Mouse (Mus musculus): ENCODE measurements at regions not wholly inside any gene's neighbourhood (a gene's known extent, or its start where the extent isn't known, plus 50 kb on each side); places are given as distances from the start of the nearest gene placed in this dataset.

GRCm38 (mm10) chr11:22420003-22420723 is 78.1 kb upstream of the Ehbp1 start:
- 35% methylated on average over 3 of the region's 3 CpGs for WGBS
- ATAC-seq (peak; percentile 49; the same call in 1 of the 2 replicates), DNase-seq (ENCODE audit: low spot score) (no peak)
- Histone ChIP-seq H3K36me3 (ENCODE audit: insufficient read depth, low read length) (no peaks in the 10 kb centered on the region), H3K4me1 (ENCODE audit: insufficient read depth, low read length) (no peaks in the 10 kb centered on the region), H3K27ac (no peak overlapping the region), H3K9me3 (ENCODE audit: low read length) (no peaks in the 10 kb centered on the region), H3K4me2 (ENCODE audit: low read depth, low read length) (no peak overlapping the region), H3K4me3 (ENCODE audit: low read length) (no peak overlapping the region), H3K27me3 (ENCODE audit: insufficient read depth, low read length) (no peaks in the 10 kb centered on the region), H3K9ac (replicated peaks; ENCODE audit: low read length) (no peak overlapping the region)
- no peak for TF ChIP-seq CTCF (IDR thresholded peaks at IDR 0.05; ENCODE audit: low read depth)

GRCm38 (mm10) chr11:22421762-22422161 is 79.7 kb upstream of the Ehbp1 start:
- Histone ChIP-seq H3K27me3 (ENCODE audit: insufficient read depth, low read length) (no peaks in the 10 kb centered on the region), H3K9ac (replicated peaks; ENCODE audit: low read length) (no peak overlapping the region), H3K27ac (no peak overlapping the region), H3K4me3 (ENCODE audit: low read length) (no peak overlapping the region), H3K4me1 (ENCODE audit: insufficient read depth, low read length) (no peaks in the 10 kb centered on the region), H3K36me3 (ENCODE audit: insufficient read depth, low read length) (no peaks in the 10 kb centered on the region), H3K9me3 (ENCODE audit: low read length) (no peaks in the 10 kb centered on the region), H3K4me2 (ENCODE audit: low read depth, low read length) (no peak overlapping the region)
- peak; percentile 58; the same call in 1 of the 2 replicates for ATAC-seq
- WGBS, result 71% methylated on average over 3 of the region's 3 CpGs
- no peak for DNase-seq (ENCODE audit: low spot score)
- no peak for TF ChIP-seq CTCF (IDR thresholded peaks at IDR 0.05; ENCODE audit: low read depth)

GRCm38 (mm10) chr11:22437140-22437850 is 74.6 kb upstream of the Tmem17 start:
- H3K4me3 ChIP-seq (ENCODE audit: low read length), result no peak overlapping the region
- H3K27me3 ChIP-seq (ENCODE audit: insufficient read depth, low read length), result no peaks in the 10 kb centered on the region
- H3K9me3 ChIP-seq (ENCODE audit: low read length), result no peaks in the 10 kb centered on the region
- no peak overlapping the region for H3K4me2 ChIP-seq (ENCODE audit: low read depth, low read length)
- whole genome bisulfite sequencing, result 7% methylated on average over 5 of the region's 5 CpGs
- no peak overlapping the region for H3K9ac ChIP-seq (replicated peaks; ENCODE audit: low read length)
- peak overlapping the region; percentile 11; the same call in 1 of the 2 replicates for H3K27ac ChIP-seq
- no peaks in the 10 kb centered on the region for H3K36me3 ChIP-seq (ENCODE audit: insufficient read depth, low read length)
- ATAC-seq (peak; percentile 94), DNase-seq (ENCODE audit: low spot score) (peak; percentile 69)
- TF ChIP-seq CTCF (IDR thresholded peaks at IDR 0.05; ENCODE audit: low read depth), result peak; percentile 67
- peaks cover 7% of the 10 kb centered on the region; the same call in 1 of the 2 replicates for H3K4me1 ChIP-seq (ENCODE audit: insufficient read depth, low read length)

- no peaks in the 10 kb centered on the region for H3K27me3 ChIP-seq (ENCODE audit: insufficient read depth, low read length)
- H3K9me3 ChIP-seq (ENCODE audit: low read length), result no peaks in the 10 kb centered on the region
- no peak overlapping the region for H3K4me3 ChIP-seq (ENCODE audit: low read length)
- H3K36me3 ChIP-seq (ENCODE audit: insufficient read depth, low read length), result no peaks in the 10 kb centered on the region
- WGBS, result 67% methylated on average over 5 of the region's 5 CpGs
- H3K4me1 ChIP-seq (ENCODE audit: insufficient read depth, low read length), result peaks cover 7% of the 10 kb centered on the region; the same call in 1 of the 2 replicates
- no peak overlapping the region for H3K4me2 ChIP-seq (ENCODE audit: low read depth, low read length)
- no peak for TF ChIP-seq CTCF (IDR thresholded peaks at IDR 0.05; ENCODE audit: low read depth)
- H3K27ac ChIP-seq, result peak overlapping the region; percentile 11; the same call in 1 of the 2 replicates
- peak; percentile 44 for ATAC-seq
- H3K9ac ChIP-seq (replicated peaks; ENCODE audit: low read length), result no peak overlapping the region
- DNase-seq (ENCODE audit: low spot score), result peak; percentile 21
These were observed 74.1 kb upstream of the Tmem17 start for GRCm38 (mm10) chr11:22437851-22438215.

GRCm38 (mm10) chr11:22438441-22439066 is 73.3 kb upstream of the Tmem17 start:
- ATAC-seq (peak; percentile 52; the same call in 1 of the 2 replicates), DNase-seq (ENCODE audit: low spot score) (peak; percentile 3)
- H3K36me3 ChIP-seq (ENCODE audit: insufficient read depth, low read length), result no peaks in the 10 kb centered on the region
- no peak overlapping the region for H3K9ac ChIP-seq (replicated peaks; ENCODE audit: low read length)
- peaks cover 7% of the 10 kb centered on the region; the same call in 1 of the 2 replicates for H3K4me1 ChIP-seq (ENCODE audit: insufficient read depth, low read length)
- WGBS, result 87% methylated on average over 2 of the region's 2 CpGs
- no peaks in the 10 kb centered on the region for H3K9me3 ChIP-seq (ENCODE audit: low read length)
- TF ChIP-seq CTCF (IDR thresholded peaks at IDR 0.05; ENCODE audit: low read depth), result no peak
- H3K4me2 ChIP-seq (ENCODE audit: low read depth, low read length), result no peak overlapping the region
- H3K27ac ChIP-seq, result peak overlapping the region; percentile 11; the same call in 1 of the 2 replicates
- H3K27me3 ChIP-seq (ENCODE audit: insufficient read depth, low read length), result no peaks in the 10 kb centered on the region
- H3K4me3 ChIP-seq (ENCODE audit: low read length), result no peak overlapping the region

- Histone ChIP-seq H3K27ac (no peak overlapping the region), H3K36me3 (ENCODE audit: insufficient read depth, low read length) (no peaks in the 10 kb centered on the region), H3K4me1 (ENCODE audit: insufficient read depth, low read length) (peaks cover 7% of the 10 kb centered on the region; the same call in 1 of the 2 replicates), H3K4me3 (ENCODE audit: low read length) (no peak overlapping the region), H3K9me3 (ENCODE audit: low read length) (no peaks in the 10 kb centered on the region), H3K9ac (replicated peaks; ENCODE audit: low read length) (no peak overlapping the region), H3K27me3 (ENCODE audit: insufficient read depth, low read length) (no peaks in the 10 kb centered on the region), H3K4me2 (ENCODE audit: low read depth, low read length) (no peak overlapping the region)
- WGBS, result 56% methylated on average over 2 of the region's 2 CpGs
- DNase-seq (ENCODE audit: low spot score) (peak; percentile 78), ATAC-seq (peak; percentile 53; the same call in 1 of the 2 replicates)
- no peak for TF ChIP-seq CTCF (IDR thresholded peaks at IDR 0.05; ENCODE audit: low read depth)
These were observed 71.4 kb upstream of the Tmem17 start for GRCm38 (mm10) chr11:22440521-22440920.

All from hindbrain, postnatal 0 days (tissue).